Mouse (Mus musculus): ENCODE measurements at regions not wholly inside any gene's neighbourhood (a gene's known extent, or its start where the extent isn't known, plus 50 kb on each side); places are given as distances from the start of the nearest gene placed in this dataset.

- no peak overlapping the region for H3K9ac ChIP-seq
- H3K27ac ChIP-seq (replicated peaks): no peak overlapping the region
- 82% methylated on average over 6 of the region's 6 CpGs for WGBS
- H3K27me3 ChIP-seq (replicated peaks): no peaks in the 10 kb centered on the region
- no peak for ATAC-seq (ENCODE audit: extremely low read depth, insufficient number of reproducible peaks, low FRiP score, low TSS enrichment)
- H3K4me3 ChIP-seq: no peak overlapping the region
- H3K36me3 ChIP-seq: no peaks in the 10 kb centered on the region
- H3K4me1 ChIP-seq: peaks cover 9% of the 10 kb centered on the region
- no peak overlapping the region for H3K4me2 ChIP-seq
- H3K9me3 ChIP-seq: no peaks in the 10 kb centered on the region
These were observed 93.4 kb upstream of the Epb41l3 start for GRCm38 (mm10) chr17:68982094-68982493.

GRCm38 (mm10) chr17:68999913-69000312 lies 75.6 kb upstream of the Epb41l3 start:
- 72% methylated on average over 3 of the region's 3 CpGs for WGBS
- Histone ChIP-seq H3K27me3 (replicated peaks) (no peaks in the 10 kb centered on the region), H3K9ac (no peak overlapping the region), H3K36me3 (no peaks in the 10 kb centered on the region), H3K4me3 (no peak overlapping the region), H3K27ac (replicated peaks) (no peak overlapping the region), H3K4me2 (no peak overlapping the region), H3K9me3 (no peaks in the 10 kb centered on the region), H3K4me1 (no peaks in the 10 kb centered on the region)
- no peak for ATAC-seq (ENCODE audit: extremely low read depth, insufficient number of reproducible peaks, low FRiP score, low TSS enrichment)

GRCm38 (mm10) chr17:69004051-69004450 lies 71.4 kb upstream of the Epb41l3 start:
- Histone ChIP-seq H3K4me1 (no peaks in the 10 kb centered on the region), H3K9me3 (no peaks in the 10 kb centered on the region), H3K9ac (no peak overlapping the region), H3K36me3 (no peaks in the 10 kb centered on the region), H3K4me2 (no peak overlapping the region), H3K4me3 (no peak overlapping the region), H3K27me3 (replicated peaks) (no peaks in the 10 kb centered on the region), H3K27ac (replicated peaks) (no peak overlapping the region)
- ATAC-seq (ENCODE audit: extremely low read depth, insufficient number of reproducible peaks, low FRiP score, low TSS enrichment): no peak
- WGBS: 66% methylated on average over 7 of the region's 7 CpGs

- no peak overlapping the region for H3K27ac ChIP-seq (replicated peaks)
- H3K9me3 ChIP-seq: no peaks in the 10 kb centered on the region
- no peak for ATAC-seq (ENCODE audit: extremely low read depth, insufficient number of reproducible peaks, low FRiP score, low TSS enrichment)
- H3K4me2 ChIP-seq: no peak overlapping the region
- 26% methylated on average over 9 of the region's 9 CpGs for WGBS
- no peaks in the 10 kb centered on the region for H3K4me1 ChIP-seq
- H3K4me3 ChIP-seq: no peak overlapping the region
- H3K27me3 ChIP-seq (replicated peaks): no peaks in the 10 kb centered on the region
- no peak overlapping the region for H3K9ac ChIP-seq
- H3K36me3 ChIP-seq: no peaks in the 10 kb centered on the region
These were observed 69.2 kb upstream of the Epb41l3 start for GRCm38 (mm10) chr17:69006272-69006671.

Measured in heart, embryonic 13.5 days (tissue).